Mouse (Mus musculus) lung, embryonic 16.5 days (tissue): ENCODE results near the gene Btla. TPM values are rescaled to one million over a fixed set of nuclear protein-coding genes. Genes with fewer than 3 reads are reported as not detected.

Experiments used
- ATAC-seq: fragments of 200-750 bp; cut with Nextera tagmentation; 2 replicates; pipeline ENCODE4 v1.8.0; 2017; ENCODE audit warnings: low read depth, mild to moderate bottlenecking, moderate library complexity
- H3K27ac ChIP-seq: fragments of 300-500 bp; sonication (generic); 2 replicates; pipeline ENCODE4 v1.5.1; 2014; ENCODE audit warnings: mild to moderate bottlenecking, control low read depth, low read length
- H3K27me3 ChIP-seq: fragments of 300-500 bp; sonication (generic); 2 replicates; pipeline ENCODE4 v1.6.1; 2014; ENCODE audit warnings: low read depth, low read length, mixed read lengths; ENCODE audit not compliant: control insufficient read depth, insufficient read depth
- H3K36me3 ChIP-seq: fragments of 300-500 bp; sonication (generic); 2 replicates; pipeline ENCODE4 v1.6.1; 2014; ENCODE audit warnings: low read length; ENCODE audit not compliant: control insufficient read depth, insufficient read depth
- H3K4me1 ChIP-seq: fragments of 300-500 bp; sonication (generic); replicated peaks from 2 replicates; pipeline ENCODE4 v1.6.1; 2014; ENCODE audit warnings: low read length, mixed read lengths; ENCODE audit not compliant: control insufficient read depth, insufficient read depth
- H3K4me2 ChIP-seq: fragments of 300-500 bp; sonication (generic); 2 replicates; pipeline ENCODE4 v1.6.1; 2014; ENCODE audit warnings: low read depth, low read length, control low read depth
- H3K4me3 ChIP-seq: fragments of 300-500 bp; sonication (generic); 2 replicates; pipeline ENCODE4 v1.5.1; 2014; ENCODE audit warnings: mild to moderate bottlenecking, low read length, control low read depth
- H3K9ac ChIP-seq: fragments of 300-500 bp; sonication (generic); 2 replicates; pipeline ENCODE4 v1.6.1; 2014; ENCODE audit warnings: low read length, control low read depth
- H3K9me3 ChIP-seq: fragments of 300-500 bp; sonication (generic); 2 replicates; pipeline ENCODE4 v1.6.1; 2016; ENCODE audit warnings: low read length; ENCODE audit not compliant: control insufficient read depth
- WGBS: fragments of 180-500 bp; shearing (Covaris S2); extraction: QIAGEN DNeasy Blood & Tissue Kit; methylation state at CpG from one replicate; pipeline ENCODE4 v1.1.7; 2014; 5-methylcytosine and 5-hydroxymethylcytosine counted together
- polyA plus RNA-seq: library from polyadenylated mRNA; unstranded; fragments of >200 nt; fragmentation: Nextera tagmentation; extraction: Ambion mirVana; gene quantifications from 2 replicates; pipeline ENCODE4 v1.2.1, GENCODE M21; 2015

The Btla gene
- polyA plus RNA-seq, result 0.19 and 0.24 TPM in 2 replicates

DNA sequence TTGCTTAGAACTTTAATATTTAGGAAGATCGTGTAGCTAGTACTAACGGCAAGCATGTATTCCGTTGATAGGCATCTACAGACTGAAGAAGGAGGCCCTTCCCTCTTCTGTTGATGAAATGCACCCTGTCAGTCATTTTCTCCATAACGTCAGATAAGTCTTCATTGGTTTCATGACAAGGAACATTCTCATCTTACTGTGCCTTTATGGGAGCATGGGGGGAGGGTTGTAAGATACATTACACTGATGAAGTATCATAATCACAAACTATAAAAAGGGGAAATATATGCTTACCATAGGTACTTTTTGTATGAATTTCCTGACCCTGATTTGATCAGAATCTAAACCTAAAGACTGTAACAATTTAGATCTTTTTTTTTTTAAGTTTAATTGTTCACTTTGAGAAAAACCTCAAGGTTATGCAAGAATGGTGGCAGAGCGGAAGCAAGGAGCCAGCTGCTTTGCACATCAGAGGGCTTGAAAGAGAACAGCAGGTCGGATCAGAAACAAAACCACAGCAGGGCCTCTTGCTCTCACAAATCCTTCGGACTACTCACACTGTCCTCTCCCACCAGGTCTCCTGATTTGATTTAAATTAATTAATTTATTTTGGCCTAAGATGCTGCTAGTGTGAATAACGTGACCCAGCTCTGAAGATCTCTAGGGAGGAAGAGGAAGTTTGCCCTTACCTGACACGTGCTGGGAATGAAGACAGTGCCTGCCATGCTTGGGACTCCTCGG, at the start of gene Btla:
Gene Btla, plus strand, starts transcription at position 668 of the 741 bp plus-strand sequence.
- WGBS, result 53% methylated on average over 10 of the region's 10 CpGs
- no peaks in the 10 kb centered on the region for H3K4me1 ChIP-seq
- no peaks in the 10 kb centered on the region for H3K27me3 ChIP-seq
- ATAC-seq, result no peak
- H3K4me3 ChIP-seq, result no peak within 1 kb of the TSS
- no peaks in the 10 kb centered on the region for H3K9me3 ChIP-seq
- no peak within 1 kb of the TSS for H3K9ac ChIP-seq
- no peaks in the 10 kb centered on the region for H3K36me3 ChIP-seq
- no peak within 1 kb of the TSS for H3K27ac ChIP-seq
- H3K4me2 ChIP-seq, result no peak within 1 kb of the TSS

DNA sequence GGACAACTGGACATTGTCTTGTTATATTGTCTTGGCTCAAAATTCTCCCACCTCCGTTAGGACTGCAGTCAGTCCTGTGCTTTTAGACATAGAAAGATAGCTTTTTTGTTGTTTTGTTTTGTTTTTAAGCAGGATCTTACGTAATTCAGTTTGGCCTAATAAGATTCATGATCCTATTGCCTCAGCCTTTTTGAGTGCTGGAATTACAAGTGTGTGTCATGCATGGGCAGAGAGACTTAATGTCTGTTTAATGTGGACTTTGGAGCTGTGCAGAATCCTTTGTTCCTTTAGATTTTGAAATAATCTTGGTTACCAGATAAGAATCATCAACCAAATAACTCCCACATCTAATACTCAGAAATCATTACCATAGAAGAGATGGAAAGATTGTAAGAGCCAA, 45.6 kb upstream of the Btla start:
- Histone ChIP-seq H3K4me3 (no peak overlapping the region), H3K27me3 (no peaks in the 10 kb centered on the region), H3K4me2 (no peak overlapping the region), H3K36me3 (peaks cover 2% of the 10 kb centered on the region; the same call in 1 of the 2 replicates), H3K27ac (no peak overlapping the region), H3K9me3 (no peaks in the 10 kb centered on the region), H3K4me1 (no peaks in the 10 kb centered on the region), H3K9ac (no peak overlapping the region)
- no peak for ATAC-seq
- WGBS, result 83% methylated on average over 2 of the region's 2 CpGs

DNA sequence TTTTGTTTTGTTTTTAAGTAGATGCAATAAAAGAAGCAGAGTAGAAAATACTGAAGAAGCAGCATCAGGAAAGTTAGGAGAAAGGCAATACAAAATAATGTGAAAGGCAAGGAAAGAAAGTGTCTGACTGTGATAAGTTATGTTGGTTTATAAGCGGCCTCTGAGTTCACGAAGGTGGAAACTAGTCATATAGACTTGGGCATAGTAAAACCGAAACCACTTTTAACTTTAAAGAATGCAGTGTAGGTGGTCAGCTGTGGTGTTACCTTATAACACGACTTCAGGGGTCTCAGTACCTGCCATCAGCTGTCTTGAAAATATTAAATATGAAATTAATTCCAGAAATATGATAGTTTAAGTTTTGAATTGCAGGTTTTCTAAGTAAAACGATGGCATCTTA, 42.3 kb upstream of the Btla start:
- WGBS, result 91% methylated on average over 5 of the region's 5 CpGs
- Histone ChIP-seq H3K9ac (no peak overlapping the region), H3K4me3 (no peak overlapping the region), H3K27ac (no peak overlapping the region), H3K27me3 (no peaks in the 10 kb centered on the region), H3K36me3 (peaks cover 11% of the 10 kb centered on the region), H3K9me3 (no peaks in the 10 kb centered on the region), H3K4me1 (no peaks in the 10 kb centered on the region), H3K4me2 (no peak overlapping the region)
- ATAC-seq, result no peak

DNA sequence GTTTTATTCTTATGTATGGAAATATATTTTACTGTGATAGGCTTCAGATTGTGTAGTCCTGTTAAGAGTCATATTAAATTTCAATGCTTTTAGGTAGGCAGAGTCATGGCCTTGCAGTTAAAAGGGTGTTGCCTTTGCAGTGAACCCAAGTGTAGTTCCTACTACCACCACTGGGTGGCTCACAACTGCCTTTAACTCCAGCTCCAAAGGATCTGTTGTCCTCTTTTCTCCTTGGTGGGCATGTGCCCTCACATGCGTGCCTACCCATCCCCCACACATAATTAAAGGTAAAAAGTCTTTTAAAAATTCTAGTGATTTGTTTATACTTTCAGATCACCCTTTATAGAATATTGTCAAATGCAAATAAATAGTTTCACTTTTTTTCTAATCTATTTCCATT, 31.5 kb upstream of the Btla start:
- H3K36me3 ChIP-seq, result no peaks in the 10 kb centered on the region; the same call in 1 of the 2 replicates
- 0% methylated on average over 1 of the region's 1 CpGs for WGBS
- no peaks in the 10 kb centered on the region for H3K4me1 ChIP-seq
- no peak overlapping the region for H3K9ac ChIP-seq
- H3K27ac ChIP-seq, result no peak overlapping the region
- H3K4me2 ChIP-seq, result no peak overlapping the region
- ATAC-seq, result no peak
- H3K27me3 ChIP-seq, result no peaks in the 10 kb centered on the region
- no peaks in the 10 kb centered on the region for H3K9me3 ChIP-seq
- H3K4me3 ChIP-seq, result no peak overlapping the region

DNA sequence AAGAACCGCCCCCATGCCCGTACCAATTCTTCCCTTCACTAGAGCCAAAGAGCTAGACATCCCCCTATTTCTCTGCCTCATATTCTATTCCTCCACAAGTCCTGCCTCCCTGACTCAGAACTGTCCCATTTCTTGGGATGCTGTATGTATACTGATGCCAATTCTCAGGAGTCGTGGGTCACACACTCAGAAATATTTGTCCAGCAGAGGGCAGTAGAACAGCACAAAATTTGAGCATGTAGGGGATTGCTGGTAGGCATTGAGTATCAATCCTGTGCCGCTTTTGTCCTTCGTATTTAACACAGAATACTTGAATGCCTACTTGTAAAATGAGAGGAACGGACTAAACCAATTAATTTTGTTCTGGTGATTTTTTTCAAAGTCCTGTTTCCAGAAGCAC, 27.3 kb upstream of the Btla start:
- H3K4me3 ChIP-seq, result no peak overlapping the region
- no peaks in the 10 kb centered on the region for H3K36me3 ChIP-seq
- H3K4me1 ChIP-seq, result no peaks in the 10 kb centered on the region
- no peak overlapping the region for H3K9ac ChIP-seq
- peak; percentile 74 for ATAC-seq
- no peak overlapping the region for H3K27ac ChIP-seq
- H3K4me2 ChIP-seq, result no peak overlapping the region
- 27% methylated on average over 6 of the region's 6 CpGs for WGBS
- H3K27me3 ChIP-seq, result no peaks in the 10 kb centered on the region
- H3K9me3 ChIP-seq, result no peaks in the 10 kb centered on the region

DNA sequence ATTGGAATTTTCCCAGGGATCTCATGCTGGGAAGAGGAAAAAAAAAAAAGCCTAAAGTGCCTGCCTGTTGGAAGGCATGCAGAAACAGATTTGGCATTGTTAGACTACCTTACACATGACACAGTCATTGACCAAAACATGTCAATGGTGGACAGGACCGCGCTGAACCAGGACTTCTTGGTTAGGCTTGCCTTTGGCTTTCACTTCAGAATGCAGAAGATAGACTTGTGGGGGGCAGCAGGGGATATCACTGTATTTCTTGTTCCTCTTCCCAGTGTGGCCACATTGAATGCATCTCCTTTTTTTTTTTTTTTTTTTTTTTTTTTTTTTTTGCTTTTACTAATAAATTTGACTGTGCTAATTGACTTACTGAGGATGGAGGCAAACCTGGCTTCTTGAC, 22.7 kb upstream of the Btla start:
- no peak overlapping the region for H3K27ac ChIP-seq
- no peak overlapping the region for H3K4me2 ChIP-seq
- H3K9me3 ChIP-seq, result no peaks in the 10 kb centered on the region
- no peak overlapping the region for H3K9ac ChIP-seq
- H3K4me3 ChIP-seq, result no peak overlapping the region
- H3K36me3 ChIP-seq, result no peaks in the 10 kb centered on the region
- H3K27me3 ChIP-seq, result no peaks in the 10 kb centered on the region
- H3K4me1 ChIP-seq, result no peaks in the 10 kb centered on the region
- 76% methylated on average over 2 of the region's 2 CpGs for WGBS
- no peak for ATAC-seq

DNA sequence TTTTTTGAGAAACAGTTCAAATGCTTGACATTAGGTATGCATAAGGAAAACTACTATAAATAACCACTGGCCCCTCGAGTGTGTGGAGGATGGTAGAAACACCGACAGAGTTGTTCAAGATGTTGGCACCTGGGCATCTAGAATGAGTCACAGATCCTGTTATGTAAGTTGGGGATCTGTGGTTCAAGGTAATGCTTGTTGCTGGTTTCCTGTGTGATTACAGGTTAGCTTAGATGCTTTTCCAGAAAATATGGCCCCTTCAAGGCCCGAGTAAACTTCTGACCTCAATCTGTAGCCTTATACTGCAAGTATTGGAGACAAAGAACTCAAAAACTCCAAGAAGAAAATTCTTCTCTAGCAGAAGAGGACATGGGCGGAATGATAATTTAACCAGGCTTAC, 19.7 kb upstream of the Btla start:
- Histone ChIP-seq H3K4me2 (no peak overlapping the region), H3K4me1 (no peaks in the 10 kb centered on the region), H3K9me3 (no peaks in the 10 kb centered on the region), H3K9ac (no peak overlapping the region), H3K36me3 (no peaks in the 10 kb centered on the region), H3K27me3 (no peaks in the 10 kb centered on the region), H3K27ac (no peak overlapping the region), H3K4me3 (no peak overlapping the region)
- 65% methylated on average over 4 of the region's 4 CpGs for WGBS
- ATAC-seq, result no peak

DNA sequence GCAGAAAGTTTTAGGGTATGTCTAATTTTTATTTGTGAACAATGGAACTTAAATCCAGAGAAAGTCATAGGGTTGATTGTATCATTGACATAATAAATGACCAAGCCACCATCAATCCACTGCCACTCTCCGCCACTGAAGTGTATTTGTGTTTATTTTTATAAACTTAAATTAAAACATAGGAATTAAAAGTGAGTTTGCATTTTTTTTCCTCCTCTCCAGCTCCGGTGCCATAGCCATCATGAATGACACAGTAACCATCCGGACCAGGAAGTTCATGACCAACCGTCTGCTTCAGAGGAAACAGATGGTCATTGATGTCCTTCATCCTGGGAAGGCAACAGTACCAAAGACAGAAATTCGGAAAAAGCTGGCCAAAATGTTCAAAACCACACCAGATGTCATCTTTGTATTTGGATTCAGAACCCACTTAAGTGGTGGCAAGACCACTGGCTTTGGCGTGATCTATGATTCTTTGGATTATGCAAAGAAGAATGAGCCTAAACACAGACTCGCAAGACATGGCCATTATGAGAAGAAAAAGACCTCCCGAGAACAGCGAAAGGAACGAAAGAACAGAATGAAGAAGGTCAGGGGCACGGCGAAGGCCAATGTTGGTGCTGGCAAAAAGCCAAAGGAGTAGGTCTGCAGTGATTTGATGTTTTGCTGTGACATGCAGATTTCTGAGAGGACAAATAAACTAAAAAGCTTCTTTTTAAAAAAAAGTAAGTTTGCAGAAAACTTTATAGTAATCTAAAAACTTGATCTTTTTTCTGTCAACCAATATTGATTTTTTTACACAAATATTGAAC, 19.1 kb upstream of the Btla start:
- no peak overlapping the region for H3K4me2 ChIP-seq
- H3K4me3 ChIP-seq, result no peak overlapping the region
- no peaks in the 10 kb centered on the region for H3K4me1 ChIP-seq
- no peak overlapping the region for H3K27ac ChIP-seq
- no peaks in the 10 kb centered on the region for H3K9me3 ChIP-seq
- H3K9ac ChIP-seq, result no peak overlapping the region
- no peaks in the 10 kb centered on the region for H3K36me3 ChIP-seq
- H3K27me3 ChIP-seq, result no peaks in the 10 kb centered on the region
- no peak for ATAC-seq
- 62% methylated on average over 12 of the region's 12 CpGs for WGBS

DNA sequence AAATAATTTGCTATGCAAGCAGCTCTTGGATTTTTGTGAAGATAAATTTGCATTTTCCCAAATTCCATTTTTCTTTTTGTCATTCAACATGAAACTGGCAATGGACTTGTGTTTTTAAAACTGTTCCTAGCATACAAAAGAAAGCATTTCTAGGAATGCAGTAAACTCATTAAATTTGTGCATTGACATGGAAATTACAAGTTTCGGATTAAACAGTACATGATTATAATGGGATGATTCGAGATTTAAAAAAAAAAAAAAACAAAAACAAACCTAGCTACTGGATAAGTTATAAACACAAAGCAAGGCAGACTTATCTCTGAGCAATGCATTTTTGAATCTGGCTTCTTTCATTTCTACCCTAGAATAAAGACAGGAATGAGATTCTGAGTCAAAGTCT, 2.1 kb upstream of the Btla start:
- Histone ChIP-seq H3K4me1 (no peaks in the 10 kb centered on the region), H3K27me3 (no peaks in the 10 kb centered on the region), H3K9me3 (no peaks in the 10 kb centered on the region), H3K4me3 (no peak overlapping the region), H3K9ac (no peak overlapping the region), H3K36me3 (no peaks in the 10 kb centered on the region), H3K27ac (no peak overlapping the region), H3K4me2 (no peak overlapping the region)
- 69% methylated on average over 2 of the region's 2 CpGs for WGBS
- ATAC-seq, result no peak
